Mouse (Mus musculus): ENCODE data around the gene Prkn.

Prkn gene

DNA sequence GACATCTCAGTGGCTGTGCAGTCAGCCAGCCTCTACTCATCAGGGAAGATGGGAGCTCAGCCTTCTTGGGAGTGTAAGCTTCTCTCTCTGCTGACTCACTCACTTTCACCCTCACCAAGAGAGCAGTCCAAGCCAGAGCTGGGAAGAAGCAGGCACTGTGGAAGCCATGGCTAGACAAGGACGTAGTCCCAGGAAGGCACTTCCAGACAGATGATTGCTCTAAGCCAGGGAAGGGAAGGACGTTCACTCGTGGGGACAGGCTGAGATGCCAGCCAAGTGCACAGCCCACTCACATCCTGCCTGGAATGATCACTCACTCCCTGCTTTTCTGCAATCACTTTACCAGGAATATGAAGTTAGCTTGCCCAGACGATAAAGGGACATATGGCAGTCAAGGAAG is 430.0 kb downstream of the Prkn start:
- DNase-seq (ENCODE audit: low read depth, low spot score), result no peak

DNA sequence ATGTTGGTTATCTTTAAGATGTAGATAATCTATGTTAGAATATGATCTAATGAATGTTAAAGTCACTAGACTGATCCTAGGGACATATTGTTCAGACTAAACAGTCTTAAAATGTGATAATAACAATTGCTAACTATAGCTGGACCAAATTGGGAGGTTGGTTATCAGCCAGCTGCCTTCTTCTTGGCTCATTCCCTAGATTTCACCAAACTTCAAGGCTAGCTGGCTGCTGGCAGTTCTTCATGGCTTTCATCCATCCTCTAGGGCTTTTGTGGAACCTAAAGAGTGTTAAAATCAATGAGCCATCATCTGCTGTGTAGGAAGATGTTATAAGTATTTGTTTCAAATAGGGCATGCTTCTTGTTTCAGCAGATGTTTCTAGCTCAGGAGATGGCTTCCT is 431.7 kb downstream of the Prkn start:
- DNase-seq (ENCODE audit: low read depth, low spot score), result no peak

- no peak for DNase-seq (ENCODE audit: low read depth, low spot score)
Observed at GRCm38 (mm10) chr17:11284246-11284645, 444.1 kb downstream of the Prkn start.

GRCm38 (mm10) chr17:11290183-11290582 is 450.0 kb downstream of the Prkn start:
- no peak for DNase-seq (ENCODE audit: low read depth, low spot score)

- no peak for DNase-seq (ENCODE audit: low read depth, low spot score)
Observed at GRCm38 (mm10) chr17:11303116-11303515, 462.9 kb downstream of the Prkn start.

- DNase-seq (ENCODE audit: low read depth, low spot score), result peak; percentile 9
Observed at GRCm38 (mm10) chr17:11309843-11310242, 469.7 kb downstream of the Prkn start.

GRCm38 (mm10) chr17:11314163-11314562 is 474.0 kb downstream of the Prkn start:
- DNase-seq (ENCODE audit: low read depth, low spot score), result no peak

DNA sequence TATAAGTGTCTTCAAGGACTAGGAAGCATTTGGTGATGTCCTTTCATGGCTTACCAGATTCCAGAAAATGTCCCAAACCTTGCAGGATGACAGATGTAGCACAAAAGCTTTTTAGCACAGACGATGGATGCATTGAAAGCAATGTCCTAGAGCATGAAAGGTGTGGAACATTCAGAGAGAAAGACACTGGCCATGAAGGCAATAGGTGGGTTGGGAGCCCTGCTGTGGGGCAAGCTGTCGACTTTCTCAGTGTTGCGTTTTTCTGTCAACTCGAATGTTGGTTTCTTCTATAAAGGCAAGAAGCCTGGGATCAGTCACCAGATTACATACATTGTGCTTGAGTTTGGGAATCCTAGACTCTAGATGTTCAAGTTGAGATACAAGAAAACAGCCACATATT is 475.5 kb downstream of the Prkn start:
- DNase-seq (ENCODE audit: low read depth, low spot score), result no peak

DNA sequence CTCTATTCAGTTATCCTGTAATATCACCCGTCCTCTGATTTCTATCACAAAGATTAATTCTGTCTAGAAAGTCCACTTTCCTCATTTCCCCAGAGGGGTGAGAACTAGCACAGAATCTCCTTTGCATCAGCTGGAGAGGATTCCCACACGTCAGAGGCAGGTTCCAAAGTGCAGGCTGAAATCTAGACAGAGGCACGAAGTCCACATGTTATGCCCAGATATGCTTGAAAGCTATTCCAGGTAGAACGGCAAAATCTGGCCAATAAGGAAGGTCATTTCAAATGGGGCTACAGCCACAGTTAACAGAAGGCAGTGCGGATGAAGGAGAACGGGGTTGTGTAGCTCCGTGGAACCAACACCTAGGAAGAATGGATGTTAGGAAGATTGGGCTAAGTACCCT is 478.8 kb downstream of the Prkn start:
- no peak for DNase-seq (ENCODE audit: low read depth, low spot score)

- no peak for DNase-seq (ENCODE audit: low read depth, low spot score)
Observed at GRCm38 (mm10) chr17:11319666-11320360, 479.6 kb downstream of the Prkn start.

GRCm38 (mm10) chr17:11332081-11332480 is 491.9 kb downstream of the Prkn start:
- no peak for DNase-seq (ENCODE audit: low read depth, low spot score)

DNA sequence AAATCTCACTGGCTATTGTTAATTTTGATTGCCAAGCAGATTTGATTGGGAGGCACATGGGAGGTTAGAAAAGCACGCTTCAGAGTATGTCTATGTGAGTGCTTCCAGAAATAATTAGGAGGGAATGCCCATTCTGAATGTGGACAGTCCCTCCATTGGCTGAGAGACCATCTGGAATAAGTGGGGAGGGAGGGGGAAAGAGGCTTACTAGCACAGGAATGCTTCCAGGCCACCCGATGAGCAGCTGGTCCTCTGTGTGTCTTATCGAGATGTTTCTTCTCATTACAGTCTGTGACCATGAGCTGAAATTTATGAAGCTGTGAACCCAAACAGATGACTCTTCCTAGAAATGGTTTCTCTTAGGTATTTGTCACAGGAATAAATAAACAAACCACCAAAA is 493.6 kb downstream of the Prkn start:
- DNase-seq (ENCODE audit: low read depth, low spot score), result no peak

- no peak for DNase-seq (ENCODE audit: low read depth, low spot score)
Observed at GRCm38 (mm10) chr17:11336156-11336555, 496.0 kb downstream of the Prkn start.

DNA sequence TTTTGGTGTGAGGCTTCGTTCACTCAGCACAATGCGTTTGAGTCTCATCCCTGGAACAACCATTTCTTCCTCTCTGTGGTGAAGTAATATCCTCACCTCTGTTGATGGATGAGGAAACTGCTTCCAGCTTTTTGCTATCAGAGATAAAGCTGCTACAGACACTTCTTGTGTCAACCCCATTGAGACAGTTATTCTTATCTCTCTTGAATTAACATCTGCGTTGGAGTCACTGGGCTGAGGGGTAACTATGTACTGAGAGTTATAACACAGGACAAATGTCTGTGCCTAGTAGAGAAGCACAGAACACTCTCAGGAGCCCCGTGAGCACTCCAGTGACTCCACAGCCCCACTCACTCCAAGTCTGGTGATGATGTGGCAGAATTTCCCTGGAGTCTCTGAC is 500.2 kb downstream of the Prkn start:
- DNase-seq (ENCODE audit: low read depth, low spot score), result no peak

GRCm38 (mm10) chr17:11346310-11346709 is 506.1 kb downstream of the Prkn start:
- no peak for DNase-seq (ENCODE audit: low read depth, low spot score)

DNA sequence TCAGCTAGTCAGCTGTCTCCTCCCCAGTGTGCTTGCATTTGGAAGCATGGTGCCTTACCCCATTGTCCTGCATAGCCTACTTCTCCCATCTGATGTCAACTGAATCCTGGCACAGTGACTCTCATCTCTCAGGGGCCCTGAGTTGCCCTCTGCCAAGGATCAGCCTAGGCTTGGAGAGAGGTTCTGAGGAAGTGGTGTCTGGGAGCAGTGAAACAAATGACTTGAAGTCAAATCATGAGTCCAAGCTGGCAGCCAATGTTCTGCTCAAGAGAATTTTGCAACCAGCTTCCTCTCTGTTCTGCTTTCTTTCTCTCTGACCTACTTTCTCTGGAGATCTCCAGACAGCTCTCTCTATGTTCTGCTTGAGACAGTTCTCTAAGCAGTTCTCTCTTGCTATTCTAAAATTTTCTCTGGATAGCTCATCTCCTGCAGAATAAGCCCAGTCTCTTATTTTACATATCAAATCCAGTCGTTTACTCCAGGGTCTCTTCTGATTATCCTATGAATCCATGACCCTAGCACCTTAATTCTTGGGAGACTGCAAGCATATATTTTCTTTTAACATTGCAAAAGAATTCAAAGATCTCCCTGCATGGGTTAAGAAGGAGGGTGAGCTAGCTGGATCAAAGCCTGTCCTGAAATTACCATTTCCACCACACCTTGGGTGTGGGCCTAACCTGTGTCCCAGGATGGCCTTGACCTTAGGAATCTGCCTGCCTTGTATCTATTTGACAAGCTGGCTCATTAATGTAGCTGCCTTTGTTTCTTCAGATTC is 512.8 kb downstream of the Prkn start:
- DNase-seq (ENCODE audit: low read depth, low spot score), result no peak

DNA sequence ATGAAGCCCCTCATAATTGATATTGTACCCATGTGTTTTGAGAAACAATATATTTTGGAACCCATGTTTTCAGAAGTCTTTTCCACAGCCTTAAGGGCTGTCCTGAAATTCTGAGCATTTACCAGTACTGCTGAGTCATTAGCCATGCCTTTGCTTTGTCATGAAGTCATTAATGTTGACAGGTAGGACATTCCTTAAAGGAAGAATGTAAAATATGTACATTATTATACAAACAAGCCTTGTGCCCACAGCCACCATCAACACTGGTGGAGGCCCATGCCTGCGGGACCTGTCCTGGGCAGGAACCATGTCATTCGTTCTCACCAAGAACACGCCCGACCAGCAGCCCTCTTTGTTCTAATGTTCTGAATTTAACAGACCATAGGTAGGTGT is 513.4 kb downstream of the Prkn start:
- DNase-seq (ENCODE audit: low read depth, low spot score), result no peak

- DNase-seq (ENCODE audit: low read depth, low spot score), result no peak
Observed at GRCm38 (mm10) chr17:11354348-11354747, 514.2 kb downstream of the Prkn start.

- no peak for DNase-seq (ENCODE audit: low read depth, low spot score)
Observed at GRCm38 (mm10) chr17:11375461-11375860, 535.3 kb downstream of the Prkn start.

DNA sequence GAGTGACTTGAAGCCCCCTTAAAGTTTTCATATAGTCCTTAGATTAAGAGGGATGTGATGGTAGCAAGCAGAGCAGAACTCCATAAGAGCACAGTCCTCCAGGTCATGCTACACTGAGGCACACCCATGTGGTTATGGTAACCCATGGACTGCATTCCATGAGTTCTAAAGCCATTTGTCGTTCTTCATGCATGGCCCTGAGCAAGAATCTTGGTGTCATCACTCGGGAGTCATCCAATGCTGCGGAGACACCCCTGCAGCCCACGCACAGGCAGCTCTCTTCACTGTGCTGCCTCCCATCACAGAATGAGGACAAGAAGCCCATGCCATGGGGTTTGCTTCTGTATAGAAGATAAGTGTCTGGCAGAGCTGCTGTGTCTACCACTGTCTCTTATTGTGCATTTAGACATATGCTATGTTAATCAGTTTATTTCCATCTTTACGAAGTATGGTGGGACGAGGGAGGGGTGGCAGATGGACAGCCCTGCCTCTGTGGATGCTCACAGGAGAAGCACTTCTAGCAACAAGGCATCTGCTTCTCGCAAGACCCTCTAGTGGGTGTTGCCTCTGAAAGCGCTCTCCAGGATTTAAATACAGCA is 543.3 kb downstream of the Prkn start:
- peak; percentile 11 for DNase-seq (ENCODE audit: low read depth, low spot score)

- peak; percentile 19 for DNase-seq (ENCODE audit: low read depth, low spot score)
Observed at GRCm38 (mm10) chr17:11385246-11385645, 545.1 kb downstream of the Prkn start.

GRCm38 (mm10) chr17:11392622-11393294 is 552.6 kb downstream of the Prkn start:
- DNase-seq (ENCODE audit: low read depth, low spot score), result peak; percentile 31
